Mouse (Mus musculus) cerebellum, postnatal 25 days (tissue): ENCODE data around the gene Atp6v0a1.
A peak's percentile ranks its signal among the peaks of the same experiment; 100 is the strongest.

Experiments
- DNase-seq, 2 experiments: peaks; one replicate each; pipeline ENCODE4 v3.0.0; 2021; ENCODE audit warnings: mixed read lengths in 2 of 2

Atp6v0a1 gene

GRCm38 (mm10) chr11:101009046-101009887 lies at the start of gene Atp6v0a1:
TSS of gene Atp6v0a1 (plus strand) at chr11:101009452.
- peak; percentile 98 for DNase-seq

- DNase-seq, result peak; percentile 63 to 79
Observed at GRCm38 (mm10) chr11:100959464-100959810, 49.8 kb upstream of the Atp6v0a1 start.

GRCm38 (mm10) chr11:100959826-100960225 lies 49.4 kb upstream of the Atp6v0a1 start:
- no peak for DNase-seq

- peak; percentile 71 to 81 for DNase-seq
Observed at GRCm38 (mm10) chr11:100960540-100960939, 48.7 kb upstream of the Atp6v0a1 start.

GRCm38 (mm10) chr11:100962371-100962911 lies 46.8 kb upstream of the Atp6v0a1 start:
- no peak for DNase-seq

GRCm38 (mm10) chr11:100963647-100964046 lies 45.6 kb upstream of the Atp6v0a1 start:
- no peak for DNase-seq

- DNase-seq, result no peak
Observed at GRCm38 (mm10) chr11:100964180-100964579, 45.1 kb upstream of the Atp6v0a1 start.

- DNase-seq, result no peak
Observed at GRCm38 (mm10) chr11:100964901-100965542, 44.2 kb upstream of the Atp6v0a1 start.

- no peak for DNase-seq
Observed at GRCm38 (mm10) chr11:100965760-100966159, 43.5 kb upstream of the Atp6v0a1 start.

- DNase-seq, result no peak
Observed at GRCm38 (mm10) chr11:100967376-100967775, 41.9 kb upstream of the Atp6v0a1 start.

GRCm38 (mm10) chr11:100967881-100968420 lies 41.3 kb upstream of the Atp6v0a1 start:
- no peak for DNase-seq

- no peak for DNase-seq
Observed at GRCm38 (mm10) chr11:100968501-100968900, 40.8 kb upstream of the Atp6v0a1 start.

- DNase-seq, result peak in 1 of 2 experiments; percentile 14
Observed at GRCm38 (mm10) chr11:100969189-100969743, 40.0 kb upstream of the Atp6v0a1 start.

- peak; percentile 27 to 33 for DNase-seq
Observed at GRCm38 (mm10) chr11:100969744-100970556, 39.3 kb upstream of the Atp6v0a1 start.

GRCm38 (mm10) chr11:100970557-100970937 lies 38.7 kb upstream of the Atp6v0a1 start, which contains the start of gene Cavin1:
TSS of gene Cavin1 (minus strand) at chr11:100970887.
- peak; percentile 64 to 77 for DNase-seq

GRCm38 (mm10) chr11:100971455-100971854 lies 37.8 kb upstream of the Atp6v0a1 start:
- no peak for DNase-seq

- no peak for DNase-seq
Observed at GRCm38 (mm10) chr11:100973245-100973644, 36.0 kb upstream of the Atp6v0a1 start.

- no peak for DNase-seq
Observed at GRCm38 (mm10) chr11:100974381-100974970, 34.8 kb upstream of the Atp6v0a1 start.

- DNase-seq, result no peak
Observed at GRCm38 (mm10) chr11:100975241-100975640, 34.0 kb upstream of the Atp6v0a1 start.

- DNase-seq, result no peak
Observed at GRCm38 (mm10) chr11:100979887-100980286, 29.4 kb upstream of the Atp6v0a1 start.

- DNase-seq, result no peak
Observed at GRCm38 (mm10) chr11:100980438-100980837, 28.8 kb upstream of the Atp6v0a1 start.

GRCm38 (mm10) chr11:100981236-100981635 lies 28.0 kb upstream of the Atp6v0a1 start:
- DNase-seq, result no peak
